Mouse (Mus musculus): Measurements from ENCODE around the gene Ubxn1. TPM values are rescaled to one million over a fixed set of nuclear protein-coding genes. Genes with fewer than 3 reads are reported as not detected.

The Ubxn1 gene
- polyA plus RNA-seq, 1 experiment = 133 TPM

DNA sequence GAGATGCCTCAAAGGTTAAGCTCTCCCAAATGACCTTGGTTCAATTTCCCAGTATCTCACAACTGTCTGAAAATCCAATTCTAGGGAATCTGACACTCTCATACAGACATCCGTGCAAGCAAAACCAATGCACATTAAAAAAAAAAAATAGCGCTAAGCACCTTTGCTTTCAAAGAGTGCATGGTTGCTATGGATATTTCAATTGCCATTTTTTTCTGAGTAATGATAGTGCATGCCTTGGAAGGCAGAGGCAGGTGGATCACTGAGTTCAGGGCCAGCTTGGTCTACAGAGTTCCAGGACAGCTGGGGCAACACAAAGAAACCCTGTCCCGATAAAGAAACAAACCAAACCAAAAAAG is 9.7 kb downstream of the Ubxn1 start:
- H3K27me3 ChIP-seq (replicated peaks; ENCODE audit: control insufficient read depth, insufficient read depth, low read length) = no peaks in the 10 kb centered on the region
- no peaks in the 10 kb centered on the region; the same call in 1 of the 2 replicates for H3K4me1 ChIP-seq (ENCODE audit: control insufficient read depth, insufficient read depth, low read length)
- DNase-seq = no peak
- no peak overlapping the region for H3K27ac ChIP-seq (ENCODE audit: insufficient read depth, low read depth, low read length)
- H3K36me3 ChIP-seq (ENCODE audit: control insufficient read depth, insufficient read depth, low read length) = no peaks in the 10 kb centered on the region
- 14% methylated on average over 3 of the region's 3 CpGs for WGBS
- peak overlapping the region; percentile 97 for H3K4me3 ChIP-seq (ENCODE audit: insufficient read depth, low read depth, low read length)
- TF ChIP-seq CTCF (conservative IDR thresholded peaks at IDR 0.05; ENCODE audit: insufficient read depth, insufficient read length, low read depth, low read length) = no peak
- TF ChIP-seq POLR2A (IDR thresholded peaks at IDR 0.05; ENCODE audit: low read depth, low read length) = no peak

DNA sequence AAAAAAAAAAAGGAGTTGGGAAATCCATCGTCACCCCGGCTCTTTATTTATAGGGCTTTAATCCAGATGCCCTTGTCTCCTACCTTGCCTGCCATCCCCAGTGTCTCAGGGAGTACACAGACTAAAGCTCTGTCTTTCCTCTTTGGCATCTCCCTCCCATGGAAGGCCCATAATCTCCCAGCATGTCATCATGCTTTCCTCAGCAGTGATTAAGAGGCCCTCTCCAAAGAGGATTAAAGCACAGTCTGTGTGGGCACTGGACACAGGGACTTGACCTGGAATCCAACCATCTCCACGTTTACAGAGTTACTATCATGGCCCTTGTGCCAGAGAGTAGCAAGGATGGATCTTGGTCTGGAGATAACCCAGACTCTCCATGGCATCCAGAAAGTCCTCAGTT is 12.3 kb downstream of the Ubxn1 start, which contains the start of the genes Lbhd1 and Gm49403:
Lbhd1 (plus strand) TSS at position 117 of the 400 bp plus-strand sequence.
Gm49403 (plus strand) TSS at position 315 of the 400 bp plus-strand sequence.
- 80% methylated on average over 3 of the region's 3 CpGs for WGBS
- no peak for TF ChIP-seq POLR2A (IDR thresholded peaks at IDR 0.05; ENCODE audit: low read depth, low read length)
- TF ChIP-seq CTCF (conservative IDR thresholded peaks at IDR 0.05; ENCODE audit: insufficient read depth, insufficient read length, low read depth, low read length) = no peak
- no peak within 1 kb of the TSS for H3K27ac ChIP-seq (ENCODE audit: insufficient read depth, low read depth, low read length)
- H3K36me3 ChIP-seq (ENCODE audit: control insufficient read depth, insufficient read depth, low read length) = no peaks in the 10 kb centered on the region
- no peaks in the 10 kb centered on the region for H3K27me3 ChIP-seq (replicated peaks; ENCODE audit: control insufficient read depth, insufficient read depth, low read length)
- peaks cover 4% of the 10 kb centered on the region for H3K4me1 ChIP-seq (ENCODE audit: control insufficient read depth, insufficient read depth, low read length)
- H3K4me3 ChIP-seq (ENCODE audit: insufficient read depth, low read depth, low read length) = no peak within 1 kb of the TSS
- no peak for DNase-seq

DNA sequence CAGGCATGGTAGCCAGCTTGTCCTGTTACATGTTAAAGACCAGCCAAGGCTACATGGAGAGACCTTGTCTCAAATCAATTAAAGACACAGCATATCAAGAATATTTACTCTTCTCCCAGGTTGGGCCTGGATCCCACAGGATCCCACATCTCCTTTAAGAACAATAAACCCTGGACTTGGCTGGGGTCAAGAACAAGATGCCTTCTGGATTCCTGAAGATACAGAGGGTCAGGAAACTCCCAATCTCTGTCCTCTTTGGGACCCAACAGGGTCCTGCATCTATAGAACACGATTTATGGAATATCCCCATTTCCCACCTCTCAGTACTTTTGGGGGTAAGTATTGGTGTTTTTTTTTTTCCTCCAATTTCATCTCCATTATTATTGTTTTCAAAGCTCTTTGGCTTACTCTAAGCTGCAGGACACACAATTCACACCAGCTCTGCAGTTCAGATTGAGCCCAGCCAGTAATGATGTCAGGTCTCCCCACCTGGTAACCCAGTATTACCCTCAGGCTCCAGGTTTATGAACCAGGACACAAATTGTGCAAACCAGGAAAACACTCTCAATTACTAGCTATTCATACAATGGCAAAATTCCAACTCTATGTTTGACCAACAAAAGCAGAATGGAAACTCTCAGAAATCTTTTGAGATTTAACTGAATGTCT is 15.8 kb downstream of the Ubxn1 start:
- Histone ChIP-seq H3K4me3 (ENCODE audit: insufficient read depth, low read depth, low read length) (no peak overlapping the region), H3K4me1 (ENCODE audit: control insufficient read depth, insufficient read depth, low read length) (peaks cover 4% of the 10 kb centered on the region; the same call in 1 of the 2 replicates), H3K27ac (ENCODE audit: insufficient read depth, low read depth, low read length) (no peak overlapping the region), H3K36me3 (ENCODE audit: control insufficient read depth, insufficient read depth, low read length) (peaks cover 3% of the 10 kb centered on the region; the same call in 1 of the 2 replicates), H3K27me3 (replicated peaks; ENCODE audit: control insufficient read depth, insufficient read depth, low read length) (no peaks in the 10 kb centered on the region)
- no peak for DNase-seq
- WGBS = 52% methylated on average over 1 of the region's 1 CpGs
- TF ChIP-seq POLR2A (IDR thresholded peaks at IDR 0.05; ENCODE audit: low read depth, low read length) (no peak), CTCF (conservative IDR thresholded peaks at IDR 0.05; ENCODE audit: insufficient read depth, insufficient read length, low read depth, low read length) (no peak)

DNA sequence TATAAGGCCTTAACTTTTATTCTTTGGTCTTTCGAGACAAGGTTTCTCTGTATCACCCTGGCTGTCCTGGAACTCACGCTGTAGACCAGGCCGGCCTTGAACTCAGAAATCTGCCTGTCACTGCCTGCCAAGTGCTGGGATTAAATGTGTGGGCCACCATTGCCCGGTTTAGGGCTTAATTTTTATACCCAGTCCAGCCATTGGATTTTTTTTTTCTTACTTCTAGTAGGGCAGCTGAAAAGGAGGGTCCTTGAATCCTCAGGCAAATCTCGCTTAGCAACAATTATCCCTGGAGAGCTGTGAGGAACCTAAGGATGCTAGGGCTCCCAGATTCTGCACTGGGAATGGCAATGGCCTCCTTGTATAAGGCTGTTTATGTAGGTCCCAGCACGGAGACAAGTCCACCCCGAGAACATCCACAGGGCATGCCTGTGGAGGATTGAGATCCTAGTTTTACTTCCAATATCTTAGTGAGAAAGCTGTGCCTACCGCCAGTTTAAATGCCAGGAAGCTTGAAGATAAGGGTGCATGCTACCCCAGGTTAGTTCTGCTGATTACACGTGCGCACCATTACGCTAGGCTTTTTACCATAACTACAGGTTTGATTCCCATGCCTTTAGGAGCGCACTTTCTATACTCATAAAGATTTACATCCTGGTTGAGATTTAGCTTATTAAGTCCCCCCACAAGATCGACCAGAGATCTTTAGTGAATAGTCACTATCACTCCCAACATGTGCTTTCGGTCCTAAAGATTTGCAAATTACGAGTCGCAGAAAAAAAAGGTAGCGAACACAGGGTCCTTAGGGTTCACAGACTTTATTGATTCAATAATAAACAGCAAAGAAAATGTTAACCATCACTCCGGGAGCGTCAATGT is 16.5 kb downstream of the Ubxn1 start:
- TF ChIP-seq POLR2A (IDR thresholded peaks at IDR 0.05; ENCODE audit: low read depth, low read length) (no peak), CTCF (conservative IDR thresholded peaks at IDR 0.05; ENCODE audit: insufficient read depth, insufficient read length, low read depth, low read length) (no peak)
- H3K4me1 ChIP-seq (ENCODE audit: control insufficient read depth, insufficient read depth, low read length) = peaks cover 4% of the 10 kb centered on the region; the same call in 1 of the 2 replicates
- H3K36me3 ChIP-seq (ENCODE audit: control insufficient read depth, insufficient read depth, low read length) = peaks cover 3% of the 10 kb centered on the region; the same call in 1 of the 2 replicates
- WGBS = 27% methylated on average over 19 of the region's 19 CpGs
- H3K4me3 ChIP-seq (ENCODE audit: insufficient read depth, low read depth, low read length) = peak overlapping the region; percentile 75
- no peak for DNase-seq
- no peaks in the 10 kb centered on the region for H3K27me3 ChIP-seq (replicated peaks; ENCODE audit: control insufficient read depth, insufficient read depth, low read length)
- H3K27ac ChIP-seq (ENCODE audit: insufficient read depth, low read depth, low read length) = peak overlapping the region; percentile 47

DNA sequence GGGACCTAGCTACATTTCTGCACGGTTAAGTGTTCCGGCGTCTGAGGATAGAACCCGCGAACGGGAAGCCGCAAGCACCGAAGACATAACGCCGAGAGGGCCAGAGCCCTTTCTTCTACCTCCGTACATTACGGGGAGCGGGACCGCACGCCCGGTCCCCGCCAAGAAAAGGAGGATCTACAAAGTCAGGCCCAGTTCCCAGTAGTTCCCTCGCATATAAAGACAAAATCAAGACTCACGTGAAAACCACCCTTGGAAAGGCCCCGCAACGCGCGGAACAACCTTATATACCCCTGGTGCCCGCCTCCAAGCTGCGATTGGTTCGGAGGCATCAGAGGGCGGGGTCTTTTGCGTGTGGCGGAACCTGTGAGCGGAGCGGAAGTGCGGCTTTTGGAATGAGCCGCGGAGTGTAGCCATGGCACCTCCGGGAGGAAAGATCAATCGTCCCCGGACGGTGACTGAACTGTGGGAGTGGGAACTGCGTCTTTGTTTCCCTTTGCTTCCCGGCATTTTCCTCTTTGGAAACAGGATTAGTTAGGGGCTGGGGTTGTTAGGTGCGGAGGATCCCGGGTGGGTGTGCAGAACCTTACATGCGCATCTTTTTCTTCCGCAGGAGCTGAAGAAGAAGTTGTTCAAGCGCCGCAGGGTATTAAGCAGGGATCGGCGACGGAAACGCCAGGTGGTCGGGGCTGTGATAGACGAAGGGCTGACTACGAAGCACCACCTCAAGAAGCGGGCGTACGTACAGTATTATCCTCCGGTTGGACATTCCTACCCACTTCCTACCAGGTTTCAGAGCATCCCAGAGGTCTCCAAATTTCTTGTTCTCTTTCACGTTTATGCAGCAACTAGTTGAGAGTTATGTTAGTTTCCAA is 17.5 kb downstream of the Ubxn1 start, which contains the start of the genes 1810009A15Rik and Gm49416:
1810009A15Rik (plus strand) TSS at position 343 of the 875 bp plus-strand sequence.
Gm49416 (plus strand) TSS at position 416 of the 875 bp plus-strand sequence.
- DNase-seq = peak; percentile 97
- under 1% methylated on average over 58 of the region's 58 CpGs for WGBS

More for the DNA sequence above, 17.5 kb downstream of the Ubxn1 start, which contains the start of the genes 1810009A15Rik and Gm49416:
- Histone ChIP-seq H3K4me3 (ENCODE audit: insufficient read depth, low read depth, low read length) (peak within 1 kb of the TSS; percentile 75), H3K27me3 (replicated peaks; ENCODE audit: control insufficient read depth, insufficient read depth, low read length) (no peaks in the 10 kb centered on the region), H3K36me3 (ENCODE audit: control insufficient read depth, insufficient read depth, low read length) (peaks cover 3% of the 10 kb centered on the region; the same call in 1 of the 2 replicates), H3K27ac (ENCODE audit: insufficient read depth, low read depth, low read length) (peak within 1 kb of the TSS; percentile 47), H3K4me1 (ENCODE audit: control insufficient read depth, insufficient read depth, low read length) (peaks cover 4% of the 10 kb centered on the region; the same call in 1 of the 2 replicates)
- TF ChIP-seq POLR2A (IDR thresholded peaks at IDR 0.05; ENCODE audit: low read depth, low read length) (peak; percentile 83), CTCF (conservative IDR thresholded peaks at IDR 0.05; ENCODE audit: insufficient read depth, insufficient read length, low read depth, low read length) (no peak)
